Mouse (Mus musculus) midbrain, embryonic 14.5 days (tissue): ENCODE measurements at regions not wholly inside any gene's neighbourhood (a gene's known extent, or its start where the extent isn't known, plus 50 kb on each side); places are given as distances from the start of the nearest gene placed in this dataset.

Experiments
- ATAC-seq: fragments of 200-750 bp; cut with Nextera tagmentation; 2 replicates; pipeline ENCODE4 v1.8.0; 2017; ENCODE audit warnings: moderate number of reproducible peaks, moderate library complexity; ENCODE audit not compliant: low FRiP score, low TSS enrichment
- DNase-seq: peaks from one replicate; pipeline ENCODE4 v3.0.0-alpha.2; 2015
- H3K27ac ChIP-seq: fragments of 300-500 bp; sonication (generic); replicated peaks from 2 replicates; pipeline ENCODE4 v1.5.1; 2014; ENCODE audit warnings: mild to moderate bottlenecking, low read depth, low read length, moderate library complexity
- H3K27me3 ChIP-seq: fragments of 300-500 bp; sonication (generic); 2 replicates; pipeline ENCODE4 v1.6.1; 2014; ENCODE audit warnings: low read length, control low read depth, mixed read lengths; ENCODE audit not compliant: control insufficient read depth, insufficient read depth
- H3K36me3 ChIP-seq: fragments of 300-500 bp; sonication (generic); 2 replicates; pipeline ENCODE4 v1.6.1; 2014; ENCODE audit warnings: low read length, control low read depth; ENCODE audit not compliant: control insufficient read depth, insufficient read depth
- H3K4me1 ChIP-seq: fragments of 300-500 bp; sonication (generic); 2 replicates; pipeline ENCODE4 v1.6.1; 2014; ENCODE audit warnings: mild to moderate bottlenecking, antibody characterized with exemption, low read length, control low read depth; ENCODE audit not compliant: control insufficient read depth, insufficient read depth
- H3K4me2 ChIP-seq: fragments of 300-500 bp; sonication (generic); 2 replicates; pipeline ENCODE4 v1.6.1; 2014; ENCODE audit warnings: mild to moderate bottlenecking, low read length, moderate library complexity
- H3K4me3 ChIP-seq: fragments of 300-500 bp; sonication (generic); replicated peaks from 2 replicates; pipeline ENCODE4 v1.5.1; 2014; ENCODE audit warnings: low read depth, low read length
- H3K9ac ChIP-seq: fragments of 300-500 bp; sonication (generic); replicated peaks from 2 replicates; pipeline ENCODE4 v1.6.1; 2014; ENCODE audit warnings: mild to moderate bottlenecking, low read length, moderate library complexity
- H3K9me3 ChIP-seq: fragments of 300-500 bp; sonication (generic); 2 replicates; pipeline ENCODE4 v1.6.1; 2016; ENCODE audit warnings: low read length, control low read depth, mixed read lengths; ENCODE audit not compliant: control insufficient read depth
- WGBS: fragments of 180-500 bp; shearing (Covaris S2); extraction: QIAGEN DNeasy Blood & Tissue Kit; methylation state at CpG from one replicate; pipeline ENCODE4 v1.1.7; 2014; 5-methylcytosine and 5-hydroxymethylcytosine counted together

DNA sequence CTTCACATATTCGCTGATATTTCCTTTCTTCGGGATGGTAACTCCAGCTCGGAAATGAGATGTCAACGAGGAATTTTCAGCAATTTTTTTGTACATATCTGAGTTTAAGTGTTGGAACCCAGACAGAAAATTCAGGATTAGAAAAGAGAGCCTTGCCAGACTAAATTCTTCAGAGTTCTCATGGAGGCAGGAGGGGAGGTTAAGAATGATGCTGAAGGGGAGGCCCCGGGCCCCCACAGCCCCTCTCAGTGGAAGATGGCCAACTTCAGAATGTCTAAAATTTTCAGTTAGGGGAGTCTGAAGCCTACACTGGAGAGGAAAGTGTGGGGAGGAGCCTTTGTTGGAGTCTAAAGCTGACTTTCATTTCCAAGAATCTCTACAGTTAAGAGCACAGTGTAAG lies 184.8 kb downstream of the Lpin1 start:
- Histone ChIP-seq H3K27ac (no peak overlapping the region), H3K36me3 (no peaks in the 10 kb centered on the region), H3K4me3 (no peak overlapping the region), H3K9me3 (no peaks in the 10 kb centered on the region), H3K4me1 (no peaks in the 10 kb centered on the region), H3K4me2 (no peak overlapping the region), H3K9ac (no peak overlapping the region), H3K27me3 (no peaks in the 10 kb centered on the region)
- 91% methylated on average over 5 of the region's 5 CpGs for WGBS
- DNase-seq (no peak), ATAC-seq (no peak)

DNA sequence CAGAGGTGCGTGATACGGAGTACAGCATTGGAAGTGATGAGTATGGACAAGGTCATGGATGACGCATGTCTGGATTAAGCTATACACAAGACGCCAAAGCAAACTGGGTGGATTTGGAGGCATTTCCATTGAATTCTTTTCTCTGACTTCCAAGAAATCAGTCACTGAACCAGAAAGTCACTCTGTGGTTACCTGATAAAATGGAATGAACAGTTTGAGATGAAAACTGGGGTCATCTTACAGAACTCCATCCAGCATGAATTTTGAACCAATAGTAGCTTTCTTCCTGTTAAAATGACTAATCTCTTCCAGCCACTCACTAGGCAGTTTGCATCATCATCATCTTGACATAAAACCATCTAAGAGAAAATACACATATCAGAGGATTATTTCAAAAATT lies 186.2 kb downstream of the Lpin1 start:
- ATAC-seq (no peak), DNase-seq (no peak)
- Histone ChIP-seq H3K9ac (no peak overlapping the region), H3K9me3 (no peaks in the 10 kb centered on the region), H3K4me2 (no peak overlapping the region), H3K4me1 (no peaks in the 10 kb centered on the region), H3K4me3 (no peak overlapping the region), H3K36me3 (no peaks in the 10 kb centered on the region), H3K27ac (no peak overlapping the region), H3K27me3 (no peaks in the 10 kb centered on the region)
- WGBS, result 94% methylated on average over 4 of the region's 4 CpGs

DNA sequence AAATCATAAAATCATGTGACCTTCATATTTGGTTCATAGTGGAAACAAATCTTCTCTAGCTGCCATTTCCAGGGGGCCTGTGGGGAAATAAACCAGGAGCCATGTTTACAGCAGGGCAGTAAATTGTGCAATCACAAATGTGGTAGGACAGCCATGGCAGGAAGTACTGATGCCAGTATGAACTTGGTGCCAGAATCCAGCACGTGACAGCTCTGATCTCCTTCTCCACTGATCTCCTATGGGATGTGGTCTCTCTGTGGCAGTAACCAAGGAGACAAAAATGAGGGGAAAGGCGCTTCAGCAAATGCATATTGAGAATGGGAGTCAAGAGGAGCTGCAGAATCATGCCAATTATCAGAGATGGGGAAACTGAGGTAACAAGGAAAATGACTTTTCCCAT lies 215.0 kb downstream of the Lpin1 start:
- H3K4me1 ChIP-seq, result no peaks in the 10 kb centered on the region
- no peak overlapping the region for H3K4me3 ChIP-seq
- no peak overlapping the region for H3K4me2 ChIP-seq
- no peak for DNase-seq
- H3K27ac ChIP-seq, result no peak overlapping the region
- WGBS, result 79% methylated on average over 2 of the region's 2 CpGs
- no peaks in the 10 kb centered on the region for H3K36me3 ChIP-seq
- H3K9ac ChIP-seq, result no peak overlapping the region
- ATAC-seq, result no peak
- H3K27me3 ChIP-seq, result no peaks in the 10 kb centered on the region
- no peaks in the 10 kb centered on the region for H3K9me3 ChIP-seq

DNA sequence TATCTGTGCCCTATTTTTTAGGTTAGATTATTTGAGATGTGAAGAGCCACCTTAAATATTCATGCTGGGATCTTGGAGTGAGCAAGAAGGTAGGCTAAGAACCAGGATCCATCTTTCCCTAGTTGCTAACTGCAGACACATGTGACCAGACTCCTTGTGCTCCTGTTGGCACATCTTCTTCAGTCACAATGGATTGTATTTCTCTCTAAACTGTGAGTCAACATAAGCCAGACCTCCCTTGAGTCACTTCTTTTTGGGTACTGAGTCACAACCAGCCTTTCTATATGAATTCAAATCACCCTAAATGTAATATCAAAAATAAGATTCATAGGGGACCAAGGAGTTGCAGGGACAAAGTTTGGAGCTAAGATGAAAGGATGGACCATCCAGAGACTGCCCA lies 217.9 kb downstream of the Lpin1 start:
- Histone ChIP-seq H3K27me3 (no peaks in the 10 kb centered on the region), H3K36me3 (no peaks in the 10 kb centered on the region), H3K9ac (no peak overlapping the region), H3K4me3 (no peak overlapping the region), H3K4me2 (no peak overlapping the region), H3K27ac (no peak overlapping the region), H3K4me1 (no peaks in the 10 kb centered on the region), H3K9me3 (no peaks in the 10 kb centered on the region)
- DNase-seq (no peak), ATAC-seq (no peak)

DNA sequence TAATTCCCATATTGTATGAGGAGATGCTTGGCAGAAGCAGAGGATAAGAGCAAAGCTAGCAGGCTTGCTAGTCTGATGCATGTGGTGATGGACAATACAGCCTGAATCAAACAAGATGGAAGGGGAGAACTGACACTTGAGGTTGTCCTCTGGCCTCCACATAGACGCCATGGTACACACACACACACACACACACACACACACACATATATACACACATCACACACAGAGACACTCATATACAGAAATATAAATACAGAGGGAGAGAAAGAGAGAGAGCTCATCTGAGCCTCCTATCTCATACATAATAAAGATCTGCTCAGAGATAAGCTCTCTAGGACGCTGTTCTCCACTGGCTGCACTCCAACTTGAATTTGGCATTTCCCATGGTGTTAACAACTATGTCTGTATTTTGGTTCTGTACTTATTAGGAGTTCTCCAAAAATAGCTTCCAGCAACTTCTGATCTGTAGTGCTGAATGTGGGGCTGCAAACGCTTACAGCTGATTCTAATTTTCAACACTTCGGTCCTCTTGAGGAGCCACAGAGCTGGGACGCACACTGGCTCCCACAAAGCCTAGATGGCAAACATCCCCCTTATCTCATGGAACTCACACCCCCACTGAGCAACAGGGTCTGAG lies 219.0 kb downstream of the Lpin1 start:
- H3K4me2 ChIP-seq, result no peak overlapping the region
- H3K4me1 ChIP-seq, result no peaks in the 10 kb centered on the region
- WGBS, result 84% methylated on average over 5 of the region's 5 CpGs
- H3K4me3 ChIP-seq, result no peak overlapping the region
- DNase-seq, result peak; percentile 6
- ATAC-seq, result no peak
- H3K27me3 ChIP-seq, result no peaks in the 10 kb centered on the region
- H3K9me3 ChIP-seq, result no peaks in the 10 kb centered on the region
- no peak overlapping the region for H3K27ac ChIP-seq
- no peaks in the 10 kb centered on the region for H3K36me3 ChIP-seq
- H3K9ac ChIP-seq, result no peak overlapping the region

DNA sequence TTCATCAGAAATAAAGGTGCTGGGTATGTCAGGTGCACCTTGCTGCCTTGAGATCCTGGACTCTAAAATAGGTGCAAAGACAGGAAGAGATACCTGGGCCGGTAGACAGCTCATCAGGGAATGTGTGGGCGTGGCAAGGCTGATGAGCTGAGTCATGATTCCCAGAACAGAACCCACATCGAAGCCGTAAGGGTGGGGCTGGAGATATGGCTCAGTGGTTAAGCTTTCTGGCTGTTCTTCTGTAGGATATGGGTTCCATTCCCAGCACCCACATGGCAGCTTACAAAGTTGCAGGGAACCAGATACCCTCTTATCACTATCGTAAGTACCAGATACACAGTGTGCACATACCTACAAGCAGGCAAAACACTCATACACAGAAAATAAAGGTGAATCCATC lies 219.6 kb downstream of the Lpin1 start:
- WGBS, result 87% methylated on average over 5 of the region's 5 CpGs

DNA sequence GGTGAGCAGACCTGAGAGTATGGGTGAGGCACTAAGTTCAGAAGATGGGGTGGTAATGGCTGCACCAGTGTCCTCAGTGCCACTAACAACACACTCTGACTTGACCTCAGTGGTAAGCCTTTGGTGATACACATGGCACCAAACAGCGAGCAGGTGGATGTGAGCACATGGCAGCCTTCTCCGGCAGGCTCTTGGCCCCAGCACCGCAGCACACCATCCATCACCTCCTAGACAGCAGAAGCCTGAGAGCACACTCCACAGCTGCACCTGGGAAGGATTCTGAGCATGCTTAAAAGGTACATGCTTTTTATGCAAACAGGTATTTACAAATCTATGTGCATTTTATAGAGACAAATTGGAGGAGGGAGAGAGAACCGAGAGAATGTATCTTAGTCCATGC lies 223.7 kb downstream of the Lpin1 start:
- H3K4me1 ChIP-seq, result no peaks in the 10 kb centered on the region
- no peaks in the 10 kb centered on the region for H3K27me3 ChIP-seq
- no peak overlapping the region for H3K4me3 ChIP-seq
- H3K36me3 ChIP-seq, result no peaks in the 10 kb centered on the region
- H3K9me3 ChIP-seq, result no peaks in the 10 kb centered on the region
- 96% methylated on average over 4 of the region's 4 CpGs for WGBS
- no peak overlapping the region for H3K27ac ChIP-seq
- no peak for ATAC-seq
- H3K4me2 ChIP-seq, result no peak overlapping the region
- no peak for DNase-seq
- no peak overlapping the region for H3K9ac ChIP-seq

More for the DNA sequence above, 219.6 kb downstream of the Lpin1 start:
- no peak overlapping the region for H3K4me3 ChIP-seq
- ATAC-seq (no peak), DNase-seq (no peak)
- H3K27ac ChIP-seq, result no peak overlapping the region
- H3K9me3 ChIP-seq, result no peaks in the 10 kb centered on the region
- H3K36me3 ChIP-seq, result no peaks in the 10 kb centered on the region
- no peaks in the 10 kb centered on the region for H3K27me3 ChIP-seq
- no peak overlapping the region for H3K9ac ChIP-seq
- no peaks in the 10 kb centered on the region for H3K4me1 ChIP-seq
- no peak overlapping the region for H3K4me2 ChIP-seq

DNA sequence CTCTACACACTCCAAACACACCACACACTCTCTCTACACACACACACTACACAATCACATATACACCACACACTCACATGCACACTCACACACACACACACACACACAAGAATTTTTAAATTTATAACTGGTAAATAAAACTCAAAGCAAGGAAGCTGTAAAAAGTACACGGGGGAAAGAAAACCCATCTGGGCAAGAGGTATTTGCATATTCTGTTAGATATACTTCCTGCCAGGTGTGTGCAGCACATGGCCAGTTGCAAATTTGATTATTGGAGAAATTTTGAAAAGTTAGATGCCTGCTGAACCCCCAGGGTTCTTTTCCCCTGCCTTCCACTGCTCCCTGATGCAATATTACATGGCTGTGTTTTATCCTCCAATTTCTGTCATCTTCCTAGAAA lies 226.4 kb downstream of the Lpin1 start:
- no peak for ATAC-seq
- WGBS, result 93% methylated on average over 1 of the region's 1 CpGs

DNA sequence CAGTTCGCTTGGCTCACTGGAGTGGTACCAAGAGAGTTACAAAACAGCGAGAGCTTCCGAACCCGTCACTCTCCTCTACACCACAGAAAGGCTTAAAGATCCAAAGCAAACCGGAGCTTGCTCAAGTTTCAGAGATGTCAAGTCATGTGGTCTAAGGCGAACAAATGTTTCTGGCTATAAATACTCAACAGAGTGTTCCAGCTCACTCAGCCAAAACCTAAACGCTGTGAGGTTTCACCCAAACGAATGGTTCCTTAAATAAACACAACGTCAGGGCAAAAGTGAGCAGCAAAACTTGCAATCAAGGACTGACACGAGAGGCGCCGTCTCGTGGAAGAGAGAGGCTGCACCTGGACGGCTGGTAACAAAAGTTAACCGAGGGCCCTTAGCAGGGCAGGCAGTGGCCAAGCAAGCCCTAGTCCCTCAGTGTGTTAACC lies 227.2 kb downstream of the Lpin1 start:
- H3K9me3 ChIP-seq, result no peaks in the 10 kb centered on the region
- WGBS, result 88% methylated on average over 15 of the region's 15 CpGs
- H3K4me2 ChIP-seq, result no peak overlapping the region
- no peaks in the 10 kb centered on the region for H3K4me1 ChIP-seq
- ATAC-seq (no peak), DNase-seq (no peak)
- H3K9ac ChIP-seq, result no peak overlapping the region
- H3K27me3 ChIP-seq, result no peaks in the 10 kb centered on the region
- H3K27ac ChIP-seq, result no peak overlapping the region
- H3K36me3 ChIP-seq, result no peaks in the 10 kb centered on the region
- no peak overlapping the region for H3K4me3 ChIP-seq

More for the DNA sequence above, 226.4 kb downstream of the Lpin1 start:
- Histone ChIP-seq H3K4me2 (no peak overlapping the region), H3K9ac (no peak overlapping the region), H3K27ac (no peak overlapping the region), H3K4me1 (no peaks in the 10 kb centered on the region), H3K9me3 (no peaks in the 10 kb centered on the region), H3K4me3 (no peak overlapping the region), H3K27me3 (no peaks in the 10 kb centered on the region), H3K36me3 (no peaks in the 10 kb centered on the region)
- DNase-seq, result no peak
